Mouse (Mus musculus) midbrain, embryonic 16.5 days (tissue): ENCODE measurements around the gene Son. TPM values are rescaled to one million over a fixed set of nuclear protein-coding genes. Genes with fewer than 3 reads are reported as not detected.

Experiments
- ATAC-seq: fragments of 200-750 bp; cut with Nextera tagmentation; 2 replicates; pipeline ENCODE4 v1.8.0; 2017; ENCODE audit warnings: moderate TSS enrichment
- H3K27ac ChIP-seq: fragments of 300-500 bp; sonication (generic); 2 replicates; pipeline ENCODE4 v1.5.1; 2014; ENCODE audit warnings: mild to moderate bottlenecking, low read length, mixed read lengths
- H3K27me3 ChIP-seq: fragments of 300-500 bp; sonication (generic); 2 replicates; pipeline ENCODE4 v1.6.1; 2014; ENCODE audit warnings: low read depth, low read length, mixed read lengths; ENCODE audit not compliant: control insufficient read depth, insufficient read depth
- H3K36me3 ChIP-seq: fragments of 300-500 bp; sonication (generic); 2 replicates; pipeline ENCODE4 v1.6.1; 2014; ENCODE audit warnings: mild to moderate bottlenecking, low read length, moderate library complexity, mixed read lengths; ENCODE audit not compliant: control insufficient read depth, insufficient read depth
- H3K4me1 ChIP-seq: fragments of 300-500 bp; sonication (generic); 2 replicates; pipeline ENCODE4 v1.6.1; 2014; ENCODE audit warnings: mild to moderate bottlenecking, low read length, mixed read lengths; ENCODE audit not compliant: control insufficient read depth, insufficient read depth
- H3K4me2 ChIP-seq: fragments of 300-500 bp; sonication (generic); 2 replicates; pipeline ENCODE4 v1.6.1; 2014; ENCODE audit warnings: mild to moderate bottlenecking, low read length, mixed read lengths
- H3K4me3 ChIP-seq: fragments of 300-500 bp; sonication (generic); 2 replicates; pipeline ENCODE4 v1.5.1; 2014; ENCODE audit warnings: low read depth, mild to moderate bottlenecking, low read length, moderate library complexity, mixed read lengths
- H3K9ac ChIP-seq: fragments of 300-500 bp; sonication (generic); 2 replicates; pipeline ENCODE4 v1.6.1; 2014; ENCODE audit warnings: low read depth, low read length, mixed read lengths
- H3K9me3 ChIP-seq: fragments of 300-500 bp; sonication (generic); replicated peaks from 2 replicates; pipeline ENCODE4 v1.6.1; 2014; ENCODE audit warnings: mild to moderate bottlenecking, low read length, mixed read lengths; ENCODE audit not compliant: control insufficient read depth, poor library complexity, severe bottlenecking
- WGBS: fragments of 180-500 bp; shearing (Covaris S2); extraction: QIAGEN DNeasy Blood & Tissue Kit; methylation state at CpG from one replicate; pipeline ENCODE4 v1.1.7; 2014; 5-methylcytosine and 5-hydroxymethylcytosine counted together
- polyA plus RNA-seq: library from polyadenylated mRNA; unstranded; fragments of >200 nt; fragmentation: Nextera tagmentation; extraction: Ambion mirVana; gene quantifications from 2 replicates; pipeline ENCODE4 v1.2.1, GENCODE M21; 2015

Son gene
- polyA plus RNA-seq, 1 experiment from 2014 or later, result 98.4 TPM

DNA sequence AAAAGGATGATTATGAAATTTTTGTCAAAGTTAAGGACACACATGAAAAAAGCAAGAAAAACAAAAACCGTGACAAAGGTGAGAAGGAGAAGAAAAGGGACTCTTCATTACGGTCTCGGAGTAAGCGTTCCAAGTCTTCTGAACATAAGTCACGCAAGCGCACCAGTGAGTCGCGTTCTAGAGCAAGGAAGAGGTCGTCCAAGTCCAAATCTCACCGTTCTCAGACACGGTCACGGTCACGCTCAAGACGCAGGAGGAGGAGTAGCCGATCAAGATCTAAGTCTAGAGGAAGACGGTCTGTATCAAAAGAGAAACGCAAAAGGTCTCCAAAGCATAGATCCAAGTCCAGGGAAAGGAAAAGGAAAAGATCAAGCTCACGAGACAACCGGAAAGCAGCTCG is 12.5 kb downstream of the Son start:
- H3K4me3 ChIP-seq, result no peak overlapping the region
- H3K4me1 ChIP-seq, result peaks cover 11% of the 10 kb centered on the region
- ATAC-seq, result no peak
- H3K9me3 ChIP-seq, result no peaks in the 10 kb centered on the region
- H3K27ac ChIP-seq, result no peak overlapping the region
- peaks cover 70% of the 10 kb centered on the region for H3K36me3 ChIP-seq
- H3K4me2 ChIP-seq, result no peak overlapping the region
- WGBS, result 96% methylated on average over 20 of the region's 20 CpGs
- H3K27me3 ChIP-seq, result no peaks in the 10 kb centered on the region
- H3K9ac ChIP-seq, result no peak overlapping the region

DNA sequence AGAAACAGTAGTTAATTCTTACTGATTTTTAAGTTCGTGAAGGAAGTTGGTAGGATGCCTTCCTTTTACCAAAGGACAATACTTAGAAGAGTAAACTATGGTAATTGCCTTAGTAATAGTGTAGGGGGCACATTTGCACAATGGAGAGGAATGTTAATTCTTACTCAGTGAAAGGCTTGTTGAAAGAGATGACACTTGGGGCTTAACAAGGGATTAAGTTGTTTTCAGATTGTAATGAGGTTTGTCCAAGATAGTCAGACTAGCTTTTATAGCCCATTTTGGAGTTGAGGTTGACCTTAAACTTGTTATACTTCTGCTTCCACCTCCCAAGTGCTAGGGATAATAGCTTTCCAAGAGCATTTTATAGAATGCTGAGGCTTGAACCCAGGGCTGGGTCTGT is 14.1 kb downstream of the Son start:
- Histone ChIP-seq H3K27me3 (no peaks in the 10 kb centered on the region), H3K4me1 (peaks cover 11% of the 10 kb centered on the region), H3K27ac (no peak overlapping the region), H3K4me3 (no peak overlapping the region), H3K4me2 (no peak overlapping the region), H3K9ac (no peak overlapping the region), H3K36me3 (peaks cover 63% of the 10 kb centered on the region), H3K9me3 (no peaks in the 10 kb centered on the region)
- no peak for ATAC-seq
- 29% methylated on average over 1 of the region's 1 CpGs for WGBS

GRCm38 (mm10) chr16:91662336-91662735 is 15.0 kb downstream of the Son start:
- Histone ChIP-seq H3K4me1 (peaks cover 11% of the 10 kb centered on the region), H3K9ac (no peak overlapping the region), H3K4me2 (no peak overlapping the region), H3K36me3 (peaks cover 60% of the 10 kb centered on the region), H3K4me3 (no peak overlapping the region), H3K9me3 (no peaks in the 10 kb centered on the region), H3K27me3 (no peaks in the 10 kb centered on the region), H3K27ac (no peak overlapping the region)
- WGBS, result 96% methylated on average over 16 of the region's 16 CpGs
- ATAC-seq, result no peak

DNA sequence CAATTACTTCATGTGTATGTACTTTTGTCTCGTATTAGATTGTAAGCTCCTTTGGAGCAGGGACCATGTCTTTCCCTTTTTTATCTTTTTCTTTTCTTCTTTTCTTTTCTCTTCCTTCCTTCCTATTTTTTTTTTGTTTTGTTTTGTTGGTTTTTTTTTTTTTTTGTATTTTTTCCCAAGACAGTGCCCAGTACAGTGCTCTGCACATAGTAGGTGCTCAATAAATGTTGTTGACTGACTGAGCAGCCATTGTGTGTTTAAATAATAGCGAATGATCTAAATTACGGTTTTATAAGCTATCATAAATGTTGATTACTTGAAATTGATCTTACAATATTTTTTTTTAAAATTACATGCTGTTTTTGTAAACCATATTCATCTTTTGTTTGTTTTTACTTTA is 16.5 kb downstream of the Son start:
- Histone ChIP-seq H3K4me3 (no peak overlapping the region), H3K27me3 (no peaks in the 10 kb centered on the region), H3K27ac (no peak overlapping the region), H3K4me1 (peaks cover 11% of the 10 kb centered on the region), H3K9ac (no peak overlapping the region), H3K9me3 (no peaks in the 10 kb centered on the region), H3K4me2 (no peak overlapping the region), H3K36me3 (peaks cover 48% of the 10 kb centered on the region)
- WGBS, result 94% methylated on average over 3 of the region's 3 CpGs
- no peak for ATAC-seq

- no peaks in the 10 kb centered on the region for H3K9me3 ChIP-seq
- 89% methylated on average over 4 of the region's 4 CpGs for WGBS
- no peaks in the 10 kb centered on the region for H3K4me1 ChIP-seq
- no peak overlapping the region for H3K9ac ChIP-seq
- H3K27me3 ChIP-seq, result no peaks in the 10 kb centered on the region
- peaks cover 42% of the 10 kb centered on the region for H3K36me3 ChIP-seq
- no peak overlapping the region for H3K4me3 ChIP-seq
- no peak overlapping the region for H3K27ac ChIP-seq
- no peak overlapping the region for H3K4me2 ChIP-seq
- no peak for ATAC-seq
Measured at GRCm38 (mm10) chr16:91674500-91674899, 27.2 kb downstream of the Son start.

- no peak for ATAC-seq
- Histone ChIP-seq H3K4me1 (no peaks in the 10 kb centered on the region), H3K9ac (no peak overlapping the region), H3K4me3 (no peak overlapping the region), H3K36me3 (peaks cover 42% of the 10 kb centered on the region), H3K27me3 (no peaks in the 10 kb centered on the region), H3K9me3 (no peaks in the 10 kb centered on the region), H3K27ac (no peak overlapping the region), H3K4me2 (no peak overlapping the region)
- WGBS, result 93% methylated on average over 5 of the region's 5 CpGs
Measured at GRCm38 (mm10) chr16:91678147-91678911, 31.0 kb downstream of the Son start.

DNA sequence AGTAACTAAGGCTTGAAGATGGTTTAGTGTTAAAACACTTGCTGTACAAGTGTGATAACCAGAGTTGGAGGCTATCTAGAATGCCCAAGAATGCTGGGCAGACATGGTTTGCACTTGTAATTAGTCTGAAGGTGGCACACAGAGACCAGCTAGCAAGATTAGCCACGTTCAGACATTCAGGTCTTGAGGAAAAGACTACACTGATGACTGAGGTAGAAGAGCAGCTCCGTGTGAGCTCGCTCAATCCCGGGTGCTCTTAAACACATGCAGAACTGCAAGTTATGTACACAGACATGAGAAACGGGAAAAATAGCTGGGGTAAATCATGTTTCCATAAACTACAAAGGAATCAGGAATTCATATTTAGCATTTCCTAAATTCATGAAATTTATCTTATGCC is 33.4 kb downstream of the Son start:
- H3K36me3 ChIP-seq, result peaks cover 55% of the 10 kb centered on the region
- H3K4me1 ChIP-seq, result no peaks in the 10 kb centered on the region
- H3K9me3 ChIP-seq, result no peaks in the 10 kb centered on the region
- ATAC-seq, result no peak
- no peak overlapping the region for H3K27ac ChIP-seq
- no peak overlapping the region for H3K4me3 ChIP-seq
- H3K9ac ChIP-seq, result no peak overlapping the region
- 80% methylated on average over 5 of the region's 5 CpGs for WGBS
- H3K27me3 ChIP-seq, result no peaks in the 10 kb centered on the region
- H3K4me2 ChIP-seq, result no peak overlapping the region

GRCm38 (mm10) chr16:91685526-91685925 is 38.2 kb downstream of the Son start:
- Histone ChIP-seq H3K4me2 (no peak overlapping the region), H3K4me1 (peaks cover 16% of the 10 kb centered on the region), H3K27ac (no peak overlapping the region), H3K9ac (no peak overlapping the region), H3K36me3 (peaks cover 44% of the 10 kb centered on the region), H3K9me3 (no peaks in the 10 kb centered on the region), H3K27me3 (no peaks in the 10 kb centered on the region), H3K4me3 (no peak overlapping the region)
- no peak for ATAC-seq
- WGBS, result 93% methylated on average over 5 of the region's 5 CpGs

- Histone ChIP-seq H3K4me2 (no peak overlapping the region), H3K27me3 (no peaks in the 10 kb centered on the region), H3K4me1 (peaks cover 16% of the 10 kb centered on the region), H3K9me3 (no peaks in the 10 kb centered on the region), H3K27ac (no peak overlapping the region), H3K36me3 (peaks cover 36% of the 10 kb centered on the region), H3K9ac (no peak overlapping the region), H3K4me3 (no peak overlapping the region)
- no peak for ATAC-seq
- 90% methylated on average over 5 of the region's 5 CpGs for WGBS
Measured at GRCm38 (mm10) chr16:91686369-91686768, 39.1 kb downstream of the Son start.
